Mouse (Mus musculus): ENCODE results near the gene Hpdl. TPM values are rescaled to one million over a fixed set of nuclear protein-coding genes. Genes with fewer than 3 reads are reported as not detected.

Hpdl gene
- total and polyA plus RNA-seq, 2 experiments = 0.15 to 0.18 TPM

DNA sequence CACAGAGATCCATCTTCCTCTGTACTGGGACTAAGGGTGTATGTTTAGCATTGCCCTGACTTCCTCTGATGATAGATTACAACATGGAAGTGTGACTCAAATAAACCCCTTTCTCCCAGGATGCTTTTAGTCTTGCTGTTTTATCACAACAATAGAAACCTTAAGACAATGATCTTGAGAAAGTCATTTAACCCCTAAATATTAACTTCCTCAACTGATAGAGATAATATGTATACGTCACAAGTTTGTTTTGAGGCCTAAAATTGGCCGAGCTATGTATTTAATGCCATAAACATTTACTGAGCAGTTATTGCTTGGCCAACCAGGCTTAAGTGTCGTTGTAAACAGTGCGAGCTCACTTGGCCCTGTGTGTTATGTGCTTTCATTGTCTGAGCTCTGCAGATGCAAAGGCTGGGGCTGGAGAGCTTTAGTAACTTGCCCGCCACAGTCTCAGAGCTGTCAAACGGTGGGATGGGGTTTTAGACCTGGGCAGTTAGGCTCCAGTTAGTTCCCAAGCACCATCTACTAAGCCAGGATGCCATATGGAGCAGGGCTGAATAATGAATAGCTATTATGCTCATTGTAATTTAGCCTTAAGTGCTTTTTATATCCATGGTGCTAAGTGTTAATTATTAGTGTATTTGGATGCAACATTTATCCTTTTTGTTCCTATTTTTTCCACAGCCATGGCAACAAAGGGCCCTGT lies 8.0 kb upstream of the Hpdl start:
- no peak for TF ChIP-seq POLR2A (IDR thresholded peaks at IDR 0.05; ENCODE audit: extremely low read depth, insufficient read depth, low read length)
- no peak for TF ChIP-seq CTCF (IDR thresholded peaks at IDR 0.05; ENCODE audit: low read depth, low read length)
- Histone ChIP-seq H3K4me1 (ENCODE audit: control insufficient read depth, insufficient read depth, low read length) (peaks cover 3% of the 10 kb centered on the region; the same call in 1 of the 2 replicates), H3K27ac (replicated peaks; ENCODE audit: insufficient read depth, low read depth, low read length) (no peak overlapping the region), H3K4me3 (ENCODE audit: insufficient read depth, low read depth, low read length) (no peak overlapping the region), H3K9ac (ENCODE audit: low read depth, low read length) (no peak overlapping the region), H3K79me2 (ENCODE audit: control insufficient read depth, insufficient read depth, low read length) (no peaks in the 10 kb centered on the region), H3K27me3 (ENCODE audit: control insufficient read depth, insufficient read depth, low read length) (no peaks in the 10 kb centered on the region), H3K36me3 (ENCODE audit: control insufficient read depth, insufficient read depth, low read length) (no peaks in the 10 kb centered on the region)
- DNase-seq (ENCODE audit: extremely low read depth, low read depth, low spot score) = no peak
- WGBS = 80% methylated on average over 6 of the region's 6 CpGs

DNA sequence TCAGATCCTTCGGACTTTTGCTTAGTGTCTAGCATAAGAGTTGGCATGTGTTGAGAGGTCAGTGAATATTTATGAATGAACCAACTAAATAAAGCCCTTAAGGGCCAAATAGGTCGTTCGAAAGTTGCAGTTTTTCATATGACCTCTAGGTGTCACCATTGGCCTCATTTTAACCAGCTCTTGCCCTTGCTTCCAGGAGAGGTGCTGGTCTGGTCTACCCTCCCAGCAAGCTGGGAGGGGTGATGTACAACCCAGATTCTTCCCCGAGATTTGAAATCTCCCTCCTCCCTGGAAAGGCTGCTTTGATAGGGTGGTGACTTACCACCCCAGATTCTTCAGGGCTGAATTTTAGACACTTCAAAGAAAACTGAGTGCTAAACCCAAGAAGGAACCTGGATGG lies 6.3 kb upstream of the Hpdl start:
- no peaks in the 10 kb centered on the region for H3K79me2 ChIP-seq (ENCODE audit: control insufficient read depth, insufficient read depth, low read length)
- no peak overlapping the region for H3K4me3 ChIP-seq (ENCODE audit: insufficient read depth, low read depth, low read length)
- H3K27me3 ChIP-seq (ENCODE audit: control insufficient read depth, insufficient read depth, low read length) = no peaks in the 10 kb centered on the region
- H3K9ac ChIP-seq (ENCODE audit: low read depth, low read length) = no peak overlapping the region
- DNase-seq (ENCODE audit: extremely low read depth, low read depth, low spot score) = peak; percentile 72
- WGBS = under 1% methylated on average over 4 of the region's 4 CpGs
- peaks cover 3% of the 10 kb centered on the region; the same call in 1 of the 2 replicates for H3K4me1 ChIP-seq (ENCODE audit: control insufficient read depth, insufficient read depth, low read length)
- TF ChIP-seq POLR2A (IDR thresholded peaks at IDR 0.05; ENCODE audit: extremely low read depth, insufficient read depth, low read length) = no peak
- peak; percentile 56 for TF ChIP-seq CTCF (IDR thresholded peaks at IDR 0.05; ENCODE audit: low read depth, low read length)
- H3K27ac ChIP-seq (replicated peaks; ENCODE audit: insufficient read depth, low read depth, low read length) = no peak overlapping the region
- H3K36me3 ChIP-seq (ENCODE audit: control insufficient read depth, insufficient read depth, low read length) = no peaks in the 10 kb centered on the region

DNA sequence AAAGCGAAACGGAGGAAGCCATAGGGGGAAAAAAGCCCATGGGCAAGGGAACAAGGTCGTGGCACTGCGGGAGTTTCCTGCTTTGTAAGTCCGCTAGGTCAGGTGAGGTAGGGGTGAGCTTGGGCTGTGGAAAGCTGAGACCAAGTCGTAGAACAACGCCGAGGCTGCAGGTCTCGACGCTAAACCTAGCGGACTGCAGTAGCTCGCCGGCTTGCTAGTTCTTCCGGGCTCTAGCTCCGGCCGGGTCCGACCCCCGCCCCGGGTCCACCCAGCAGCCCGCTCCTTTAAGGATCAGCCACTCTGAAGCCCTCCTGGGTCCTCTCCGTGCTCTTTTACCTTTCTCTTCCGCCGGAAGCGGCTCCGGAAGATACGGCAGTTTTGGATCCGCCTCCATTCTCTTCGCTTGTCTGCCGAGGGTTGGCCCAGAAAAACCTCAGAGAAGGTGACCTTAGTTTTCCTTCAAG lies 3.1 kb upstream of the Hpdl start:
- H3K4me3 ChIP-seq (ENCODE audit: insufficient read depth, low read depth, low read length) = peak overlapping the region; percentile 77
- TF ChIP-seq CTCF (IDR thresholded peaks at IDR 0.05; ENCODE audit: low read depth, low read length) (no peak), POLR2A (IDR thresholded peaks at IDR 0.05; ENCODE audit: extremely low read depth, insufficient read depth, low read length) (peak; percentile 50; the same call in 1 of the 2 replicates)
- no peaks in the 10 kb centered on the region for H3K79me2 ChIP-seq (ENCODE audit: control insufficient read depth, insufficient read depth, low read length)
- H3K4me1 ChIP-seq (ENCODE audit: control insufficient read depth, insufficient read depth, low read length) = peaks cover 7% of the 10 kb centered on the region
- no peaks in the 10 kb centered on the region for H3K36me3 ChIP-seq (ENCODE audit: control insufficient read depth, insufficient read depth, low read length)
- no peaks in the 10 kb centered on the region for H3K27me3 ChIP-seq (ENCODE audit: control insufficient read depth, insufficient read depth, low read length)
- peak overlapping the region; percentile 78 for H3K9ac ChIP-seq (ENCODE audit: low read depth, low read length)
- H3K27ac ChIP-seq (replicated peaks; ENCODE audit: insufficient read depth, low read depth, low read length) = peak overlapping the region; percentile 93
- peak; percentile 78 for DNase-seq (ENCODE audit: extremely low read depth, low read depth, low spot score)
- under 1% methylated on average over 29 of the region's 29 CpGs for WGBS

GRCm38 (mm10) chr4:116820902-116821693 lies 409 bp downstream of the Hpdl start:
- Histone ChIP-seq H3K36me3 (ENCODE audit: control insufficient read depth, insufficient read depth, low read length) (no peaks in the 10 kb centered on the region), H3K27ac (replicated peaks; ENCODE audit: insufficient read depth, low read depth, low read length) (no peak overlapping the region), H3K27me3 (ENCODE audit: control insufficient read depth, insufficient read depth, low read length) (no peaks in the 10 kb centered on the region), H3K4me1 (ENCODE audit: control insufficient read depth, insufficient read depth, low read length) (peaks cover 7% of the 10 kb centered on the region), H3K4me3 (ENCODE audit: insufficient read depth, low read depth, low read length) (peak overlapping the region; percentile 54), H3K9ac (ENCODE audit: low read depth, low read length) (peak overlapping the region; percentile 63), H3K79me2 (ENCODE audit: control insufficient read depth, insufficient read depth, low read length) (no peaks in the 10 kb centered on the region)
- DNase-seq (ENCODE audit: extremely low read depth, low read depth, low spot score) = peak; percentile 86
- WGBS = under 1% methylated on average over 51 of the region's 51 CpGs
- TF ChIP-seq CTCF (IDR thresholded peaks at IDR 0.05; ENCODE audit: low read depth, low read length) (peak; percentile 55), POLR2A (IDR thresholded peaks at IDR 0.05; ENCODE audit: extremely low read depth, insufficient read depth, low read length) (0 out of 2 replicates have a peak, but pooled peaks have one; percentile 17)

GRCm38 (mm10) chr4:116819968-116820901 lies 1.3 kb downstream of the Hpdl start:
- peak overlapping the region; percentile 28; the same call in 1 of the 2 replicates for H3K9ac ChIP-seq (ENCODE audit: low read depth, low read length)
- no peaks in the 10 kb centered on the region for H3K79me2 ChIP-seq (ENCODE audit: control insufficient read depth, insufficient read depth, low read length)
- no peak for TF ChIP-seq POLR2A (IDR thresholded peaks at IDR 0.05; ENCODE audit: extremely low read depth, insufficient read depth, low read length)
- TF ChIP-seq CTCF (IDR thresholded peaks at IDR 0.05; ENCODE audit: low read depth, low read length) = no peak
- H3K4me1 ChIP-seq (ENCODE audit: control insufficient read depth, insufficient read depth, low read length) = peaks cover 4% of the 10 kb centered on the region
- 50% methylated on average over 32 of the region's 32 CpGs for WGBS
- DNase-seq (ENCODE audit: extremely low read depth, low read depth, low spot score) = no peak
- H3K36me3 ChIP-seq (ENCODE audit: control insufficient read depth, insufficient read depth, low read length) = no peaks in the 10 kb centered on the region
- no peak overlapping the region for H3K27ac ChIP-seq (replicated peaks; ENCODE audit: insufficient read depth, low read depth, low read length)
- H3K27me3 ChIP-seq (ENCODE audit: control insufficient read depth, insufficient read depth, low read length) = no peaks in the 10 kb centered on the region
- peak overlapping the region; percentile 54; the same call in 1 of the 2 replicates for H3K4me3 ChIP-seq (ENCODE audit: insufficient read depth, low read depth, low read length)
